Mouse (Mus musculus) MEL (cell line): ENCODE measurements around the gene Msi2. TPM values are rescaled to one million over a fixed set of nuclear protein-coding genes. Genes with fewer than 3 reads are reported as not detected.

ENCODE experiments used
- DNase-seq: peaks from one replicate; pipeline ENCODE4 v3.0.0; 2011; ENCODE audit warnings: low read depth, low spot score
- H3K27ac ChIP-seq: 2 replicates; pipeline ENCODE4 v1.5.1; 2012; ENCODE audit warnings: low read depth, mild to moderate bottlenecking, control low read depth, low read length, moderate library complexity; ENCODE audit not compliant: control insufficient read depth
- H3K27me3 ChIP-seq, 2 experiments: fragments of 150-350 bp in 1 of 2; sonication (generic) in 1 of 2; 2 replicates each; pipeline ENCODE4 v1.6.1; 2012; ENCODE audit warnings: low read length in 2 of 2, mild to moderate bottlenecking in 2 of 2, improper control_type of control experiment in 1 of 2, moderate library complexity in 1 of 2; ENCODE audit not compliant: insufficient read depth in 2 of 2, control insufficient read depth in 1 of 2
- H3K36me3 ChIP-seq, 2 experiments: 2 replicates each; pipeline ENCODE4 v1.6.1; 2012 to 2014; ENCODE audit warnings: low read length in 2 of 2, improper control_type of control experiment in 1 of 2, inconsistent platforms in 1 of 2, mild to moderate bottlenecking in 1 of 2; ENCODE audit not compliant: insufficient read depth in 2 of 2, control insufficient read depth in 1 of 2
- H3K4me1 ChIP-seq, 2 experiments: fragments of 150-350 bp in 1 of 2; sonication (generic) in 1 of 2; 2 replicates each; pipeline ENCODE4 v1.6.1; 2012; ENCODE audit warnings: low read length in 2 of 2, improper control_type of control experiment in 1 of 2, mild to moderate bottlenecking in 1 of 2; ENCODE audit not compliant: insufficient read depth in 2 of 2, control insufficient read depth in 1 of 2
- H3K4me3 ChIP-seq, 2 experiments: fragments of 150-350 bp in 1 of 2; sonication (generic) in 1 of 2; 2 replicates each; pipeline ENCODE4 v1.5.1; 2012; ENCODE audit warnings: low read depth in 2 of 2, low read length in 2 of 2, mild to moderate bottlenecking in 2 of 2, moderate library complexity in 2 of 2, control low read depth in 1 of 2, improper control_type of control experiment in 1 of 2; ENCODE audit not compliant: control insufficient read depth in 1 of 2, insufficient read depth in 1 of 2
- H3K79me2 ChIP-seq: 2 replicates; pipeline ENCODE4 v1.6.1; 2012; ENCODE audit warnings: mild to moderate bottlenecking, low read length, moderate library complexity; ENCODE audit not compliant: control insufficient read depth, poor library complexity, insufficient read depth
- H3K9ac ChIP-seq: 2 replicates; pipeline ENCODE4 v1.6.1; 2012; ENCODE audit warnings: low read depth, mild to moderate bottlenecking, control low read depth, low read length, moderate library complexity; ENCODE audit not compliant: control insufficient read depth, poor library complexity, severe bottlenecking
- H3K9me3 ChIP-seq: fragments of 150-350 bp; sonication (generic); replicated peaks from 2 replicates; pipeline ENCODE4 v1.6.1; 2012; ENCODE audit warnings: mild to moderate bottlenecking, low read length, improper control_type of control experiment, moderate library complexity; ENCODE audit not compliant: insufficient read depth
- BHLHE40 ChIP-seq: IDR thresholded peaks from 2 replicates; pipeline ENCODE4 v1.6.1; 2012; ENCODE audit warnings: low read depth, mild to moderate bottlenecking, inconsistent platforms, low read length, improper control_type of control experiment, borderline replicate concordance
- CHD1 ChIP-seq: IDR thresholded peaks from 2 replicates; pipeline ENCODE4 v1.6.1; 2012; ENCODE audit warnings: low read depth, mild to moderate bottlenecking, inconsistent platforms, low read length, improper control_type of control experiment
- CHD2 ChIP-seq: IDR thresholded peaks from 2 replicates; pipeline ENCODE4 v1.6.1; 2011; ENCODE audit warnings: low read length, improper control_type of control experiment
- CTCF ChIP-seq, 3 experiments: IDR thresholded peaks in 2 of 3; conservative IDR thresholded peaks in 1 of 3; 2 replicates each; pipeline ENCODE4 v1.5.1; 2011 to 2012; ENCODE audit warnings: low read length in 3 of 3, low read depth in 2 of 3, mild to moderate bottlenecking in 2 of 3, improper control_type of control experiment in 1 of 3, inconsistent platforms in 1 of 3, mixed read lengths in 1 of 3, moderate library complexity in 1 of 3; ENCODE audit not compliant: control insufficient read depth in 1 of 3, insufficient read depth in 1 of 3, poor library complexity in 1 of 3, severe bottlenecking in 1 of 3
- E2F4 ChIP-seq: IDR thresholded peaks from 2 replicates; pipeline ENCODE4 v1.6.1; 2011; ENCODE audit warnings: low read depth, low read length, improper control_type of control experiment, borderline replicate concordance
- ELF1 ChIP-seq: IDR thresholded peaks from 2 replicates; pipeline ENCODE4 v1.6.1; 2014; ENCODE audit warnings: low read depth, mild to moderate bottlenecking, inconsistent platforms, low read length, improper control_type of control experiment, moderate library complexity
- EP300 ChIP-seq, 2 experiments: IDR thresholded peaks; 2 replicates each; pipeline ENCODE4 v1.6.1; 2011; ENCODE audit warnings: improper control_type of control experiment in 2 of 2, low read length in 2 of 2, low read depth in 1 of 2, mild to moderate bottlenecking in 1 of 2
- ETS1 ChIP-seq: IDR thresholded peaks from 2 replicates; pipeline ENCODE4 v1.6.1; 2012; ENCODE audit warnings: low read depth, mild to moderate bottlenecking, inconsistent platforms, low read length, improper control_type of control experiment, moderate library complexity
- GABPA ChIP-seq: IDR thresholded peaks from 2 replicates; pipeline ENCODE4 v1.6.1; 2012; ENCODE audit warnings: low read depth, mild to moderate bottlenecking, inconsistent platforms, low read length, improper control_type of control experiment, moderate library complexity
- GATA1 ChIP-seq: IDR thresholded peaks from 2 replicates; pipeline ENCODE4 v1.6.1; 2011; ENCODE audit warnings: low read depth, low read length, improper control_type of control experiment
- HCFC1 ChIP-seq: IDR thresholded peaks from 2 replicates; pipeline ENCODE4 v1.6.1; 2012; ENCODE audit warnings: low read depth, mild to moderate bottlenecking, inconsistent platforms, low read length, improper control_type of control experiment, moderate library complexity
- KAT2A ChIP-seq: conservative IDR thresholded peaks from 2 replicates; pipeline ENCODE4 v1.6.1; 2012; ENCODE audit warnings: low read depth, low read length, improper control_type of control experiment, inconsistent platforms
- MAX ChIP-seq: IDR thresholded peaks from 2 replicates; pipeline ENCODE4 v1.6.1; 2011; ENCODE audit warnings: low read length, improper control_type of control experiment
- MEF2A ChIP-seq: IDR thresholded peaks from 2 replicates; pipeline ENCODE4 v1.6.1; 2014; ENCODE audit warnings: low read depth, mild to moderate bottlenecking, inconsistent platforms, low read length, improper control_type of control experiment; ENCODE audit not compliant: poor library complexity, insufficient replicate concordance, severe bottlenecking; ENCODE audit errors: extremely low read depth
- MXI1 ChIP-seq: IDR thresholded peaks from 2 replicates; pipeline ENCODE4 v1.6.1; 2011; ENCODE audit warnings: mild to moderate bottlenecking, low read depth, low read length, improper control_type of control experiment
- MYB ChIP-seq: IDR thresholded peaks from 2 replicates; pipeline ENCODE4 v1.6.1; 2011; ENCODE audit warnings: mild to moderate bottlenecking, low read depth, low read length, improper control_type of control experiment
- MYC ChIP-seq: IDR thresholded peaks from 2 replicates; pipeline ENCODE4 v1.6.1; 2011; ENCODE audit warnings: low read depth, mild to moderate bottlenecking, low read length, improper control_type of control experiment, moderate library complexity
- POLR2A ChIP-seq, 2 experiments: IDR thresholded peaks; 2 replicates each; pipeline ENCODE4 v1.6.1; 2011 to 2012; ENCODE audit warnings: low read length in 2 of 2, mild to moderate bottlenecking in 2 of 2, control low read depth in 1 of 2, improper control_type of control experiment in 1 of 2, low read depth in 1 of 2, moderate library complexity in 1 of 2; ENCODE audit not compliant: control insufficient read depth in 1 of 2, insufficient read depth in 1 of 2, poor library complexity in 1 of 2
- POLR2AphosphoS2 ChIP-seq: IDR thresholded peaks from 2 replicates; pipeline ENCODE4 v1.6.1; 2011; ENCODE audit warnings: low read length, improper control_type of control experiment
- RAD21 ChIP-seq: IDR thresholded peaks from 2 replicates; pipeline ENCODE4 v1.6.1; 2011; ENCODE audit warnings: mild to moderate bottlenecking, low read depth, low read length, improper control_type of control experiment
- SMC3 ChIP-seq: IDR thresholded peaks from 2 replicates; pipeline ENCODE4 v1.6.1; 2011; ENCODE audit warnings: low read depth, low read length, improper control_type of control experiment
- TAL1 ChIP-seq: IDR thresholded peaks from 2 replicates; pipeline ENCODE4 v1.6.1; 2012; ENCODE audit warnings: mild to moderate bottlenecking, inconsistent platforms, low read length, moderate library complexity, mixed read lengths
- USF1 ChIP-seq: IDR thresholded peaks from 2 replicates; pipeline ENCODE4 v1.6.1; 2014; ENCODE audit warnings: low read depth, mild to moderate bottlenecking, inconsistent platforms, low read length, improper control_type of control experiment, moderate library complexity
- USF2 ChIP-seq, 2 experiments: IDR thresholded peaks; 2 replicates each; pipeline ENCODE4 v1.6.1; 2011 to 2012; ENCODE audit warnings: improper control_type of control experiment in 2 of 2, low read length in 2 of 2, borderline replicate concordance in 1 of 2, inconsistent platforms in 1 of 2, low read depth in 1 of 2, mild to moderate bottlenecking in 1 of 2; ENCODE audit not compliant: insufficient read depth in 1 of 2
- ZC3H11A ChIP-seq: IDR thresholded peaks from 2 replicates; pipeline ENCODE4 v1.6.1; 2012; ENCODE audit warnings: low read depth, mild to moderate bottlenecking, inconsistent platforms, low read length, improper control_type of control experiment
- ZMIZ1 ChIP-seq: IDR thresholded peaks from 2 replicates; pipeline ENCODE4 v1.6.1; 2012; ENCODE audit warnings: low read depth, mild to moderate bottlenecking, inconsistent platforms, low read length, improper control_type of control experiment, moderate library complexity
- ZNF384 ChIP-seq: IDR thresholded peaks from 2 replicates; pipeline ENCODE4 v1.6.1; 2012; ENCODE audit warnings: low read depth, mild to moderate bottlenecking, inconsistent platforms, low read length, improper control_type of control experiment
- polyA plus RNA-seq, 2 experiments: library from polyadenylated mRNA; stranded (reverse) in 1 of 2; unstranded in 1 of 2; fragments of >175 nt in 1 of 2; fragments of >200 nt in 1 of 2; gene quantifications; 2 replicates each; pipeline versions ENCODE4 v1.2.1 to v1.2.4; 2012; ENCODE audit warnings: low replicate concordance in 2 of 2, low read depth in 1 of 2; ENCODE audit not compliant: insufficient read length in 2 of 2, insufficient read depth in 1 of 2, missing spikeins in 1 of 2
- total RNA-seq: library from RNA; depleted of rRNA; stranded (reverse); fragments of 300-350 nt; gene quantifications from 2 replicates; pipeline ENCODE4 v1.2.3, GENCODE M21; 2012

Msi2 gene
- total and polyA plus RNA-seq, 3 experiments: 16.2 to 29.7 TPM; not detected in 1

GRCm38 (mm10) chr11:88404247-88404677, 314.1 kb downstream of the Msi2 start:
- H3K4me3 ChIP-seq: no peak overlapping the region
- no peak for DNase-seq
- H3K9me3 ChIP-seq: no peaks in the 10 kb centered on the region
- H3K36me3 ChIP-seq: no peaks in the 10 kb centered on the region
- no peak overlapping the region for H3K9ac ChIP-seq
- peaks cover 0 to 3% of the 10 kb centered on the region in 2 experiments; a peak in 1 of 4 replicates for H3K4me1 ChIP-seq
- H3K27me3 ChIP-seq: no peaks in the 10 kb centered on the region
- no peak for TF ChIP-seq TAL1
- TF ChIP-seq KAT2A: no peak
- TF ChIP-seq EP300 (IDR thresholded peaks at IDR 0.05; ENCODE audit: low read depth in 1 of 2, low read length in 2 of 2): no peak
- TF ChIP-seq CHD2: no peak
- TF ChIP-seq GABPA: no peak
- no peak for TF ChIP-seq MYB
- TF ChIP-seq HCFC1: no peak
- TF ChIP-seq MAX: no peak
- TF ChIP-seq USF1: no peak
- TF ChIP-seq ZC3H11A: no peak
- TF ChIP-seq GATA1: no peak
- no peak for TF ChIP-seq POLR2A (IDR thresholded peaks at IDR 0.05; ENCODE audit: control insufficient read depth in 1 of 2, insufficient read depth in 1 of 2, low read depth in 1 of 2, low read length in 2 of 2, poor library complexity in 1 of 2)
- no peak for TF ChIP-seq CHD1
- no peak for TF ChIP-seq RAD21
- no peak for TF ChIP-seq SMC3
- TF ChIP-seq USF2 (IDR thresholded peaks at IDR 0.05; ENCODE audit: borderline replicate concordance in 1 of 2, insufficient read depth in 1 of 2, low read depth in 1 of 2, low read length in 2 of 2): no peak
- no peak for TF ChIP-seq ZNF384
- no peak for TF ChIP-seq E2F4
- no peak overlapping the region for H3K27ac ChIP-seq
- H3K79me2 ChIP-seq: no peaks in the 10 kb centered on the region

- Histone ChIP-seq H3K27ac (no peak overlapping the region), H3K4me1 (peaks cover 0 to 6% of the 10 kb centered on the region in 2 experiments; a peak in 2 of 4 replicates)
- no peak for TF ChIP-seq CHD2
- TF ChIP-seq BHLHE40: no peak
- no peak for TF ChIP-seq ETS1
- no peak for TF ChIP-seq ELF1
- no peak for TF ChIP-seq POLR2AphosphoS2
- no peak for TF ChIP-seq CHD1
- TF ChIP-seq ZMIZ1: no peak
- no peak for TF ChIP-seq MEF2A
- TF ChIP-seq CTCF (IDR thresholded peaks at IDR 0.05 in 2 of 3, conservative IDR thresholded peaks at IDR 0.05 in 1 of 3; ENCODE audit: control insufficient read depth in 1 of 3, insufficient read depth in 1 of 3, low read depth in 2 of 3, low read length in 3 of 3, poor library complexity in 1 of 3, severe bottlenecking in 1 of 3): no peak
- TF ChIP-seq MYC: no peak
- TF ChIP-seq MXI1: no peak
- TF ChIP-seq, all 39 proteins: peak for 0
- Histone ChIP-seq H3K4me3 (no peak overlapping the region), H3K9ac (no peak overlapping the region), H3K36me3 (no peaks in the 10 kb centered on the region), H3K27me3 (no peaks in the 10 kb centered on the region), H3K79me2 (no peaks in the 10 kb centered on the region), H3K9me3 (no peaks in the 10 kb centered on the region)
- DNase-seq: no peak
These were observed 316.0 kb downstream of the Msi2 start for GRCm38 (mm10) chr11:88402290-88402689.
